Mouse (Mus musculus): ENCODE measurements around the gene Cfd.
"Not testable (repeated sequence)": the region's sequence is repeated elsewhere in the genome, so short reads cannot be mapped to it uniquely, and the experiment has no call there.

Gene Cfd

DNA sequence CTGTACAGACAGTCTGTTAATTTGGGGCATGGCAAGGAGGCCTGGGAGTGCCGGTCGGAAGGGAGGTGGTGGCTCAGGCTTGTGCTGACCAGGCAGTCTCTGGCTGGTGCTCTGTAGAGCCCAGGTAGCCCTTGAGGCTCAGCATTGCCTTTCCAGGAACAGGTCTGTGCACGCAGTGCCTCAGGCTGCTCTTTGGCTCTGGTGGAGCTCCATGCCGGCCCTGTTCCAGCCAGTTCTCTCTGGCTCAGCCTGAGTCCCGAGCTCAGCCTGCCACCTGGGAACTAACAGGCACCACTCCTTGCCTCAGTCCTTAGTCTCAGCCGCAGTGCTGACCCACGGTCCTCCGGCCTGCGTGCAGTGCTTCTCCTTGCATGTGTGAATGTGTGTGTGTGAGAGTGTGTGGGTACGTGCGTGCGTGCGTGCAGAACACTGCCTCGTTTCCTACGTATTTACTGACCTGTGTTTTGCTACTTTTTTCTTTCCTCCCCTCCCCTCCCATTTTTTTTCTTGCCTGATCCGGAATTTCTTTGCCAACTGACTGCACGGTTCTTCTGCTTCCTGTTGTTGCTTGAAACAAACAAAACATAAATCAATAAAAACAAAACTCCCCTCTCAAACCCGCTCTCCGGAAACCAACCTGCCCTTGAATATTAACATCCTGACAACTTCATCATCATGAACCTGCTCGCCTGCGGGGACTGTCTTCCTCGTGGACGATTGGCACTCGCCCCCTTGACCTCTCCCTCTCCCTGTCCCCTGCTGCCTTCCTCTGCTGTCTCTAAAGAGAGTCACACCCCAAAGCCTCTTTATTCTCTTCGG, 29.2 kb upstream of the Cfd start:
- no peak for DNase-seq (ENCODE audit: low read depth, low spot score)

GRCm38 (mm10) chr10:79862049-79862788, 28.4 kb upstream of the Cfd start:
- no peak for DNase-seq (ENCODE audit: low read depth, low spot score)

DNA sequence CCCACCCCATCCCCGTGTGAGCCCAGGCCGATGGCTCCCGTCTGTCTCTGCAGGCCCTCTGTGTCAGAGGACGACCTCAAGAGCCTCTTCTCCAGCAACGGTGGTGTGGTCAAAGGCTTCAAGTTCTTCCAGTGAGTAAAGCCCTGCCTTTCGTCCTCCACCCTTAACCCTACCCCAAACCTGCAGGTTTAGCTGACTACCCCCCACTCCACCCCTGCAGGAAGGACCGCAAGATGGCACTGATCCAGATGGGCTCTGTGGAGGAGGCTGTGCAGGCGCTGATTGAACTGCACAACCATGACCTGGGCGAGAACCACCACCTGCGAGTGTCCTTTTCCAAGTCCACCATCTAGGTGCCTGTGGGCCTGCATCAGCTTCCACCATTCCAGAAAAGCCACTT, 27.7 kb upstream of the Cfd start:
- no peak for DNase-seq (ENCODE audit: low read depth, low spot score)

DNA sequence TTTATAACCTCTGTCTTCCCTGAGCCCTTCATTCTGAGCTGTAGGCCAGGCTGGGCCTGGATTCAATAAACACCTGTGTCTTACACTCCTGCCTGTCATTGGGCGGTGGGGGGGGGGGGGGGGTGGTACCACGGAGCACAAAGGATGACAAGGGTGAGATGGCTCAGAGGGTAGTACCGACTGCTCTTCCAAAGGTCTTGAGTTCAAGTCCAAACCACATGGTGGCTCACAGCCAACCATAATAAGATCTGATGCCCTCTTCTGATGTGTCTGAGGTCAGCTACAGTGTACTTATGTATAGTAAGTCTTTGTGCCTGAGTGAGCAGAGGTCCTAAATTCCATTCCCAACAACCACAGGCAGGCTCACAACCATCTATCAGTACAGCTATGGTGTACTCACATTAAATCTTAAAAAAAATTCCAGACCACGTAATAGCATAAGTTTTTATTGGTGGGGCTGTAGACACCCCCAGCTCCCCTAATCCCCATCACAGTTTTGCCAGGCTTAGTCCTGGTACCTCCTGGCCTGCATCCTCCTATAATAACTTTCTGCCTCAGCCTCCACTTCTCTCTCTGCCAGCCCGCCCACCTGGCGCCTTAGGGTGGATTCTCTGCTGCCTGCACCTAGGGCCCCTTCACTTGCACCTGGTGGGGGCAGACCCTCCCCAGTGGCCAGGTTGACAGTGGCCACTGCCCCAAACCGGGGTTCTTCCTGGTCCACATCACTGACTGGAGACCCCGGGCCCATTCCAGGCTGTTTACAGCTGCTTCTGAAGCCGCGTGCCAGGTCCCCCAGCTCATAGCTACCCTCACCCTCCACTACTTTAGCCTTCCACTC, 26.1 kb upstream of the Cfd start:
- DNase-seq (ENCODE audit: low read depth, low spot score) = no peak

- DNase-seq (ENCODE audit: low read depth, low spot score) = no peak
Observed at GRCm38 (mm10) chr10:79865189-79865601, 25.5 kb upstream of the Cfd start.

- no peak for DNase-seq (ENCODE audit: low read depth, low spot score)
Observed at GRCm38 (mm10) chr10:79865801-79866295, 24.8 kb upstream of the Cfd start.

DNA sequence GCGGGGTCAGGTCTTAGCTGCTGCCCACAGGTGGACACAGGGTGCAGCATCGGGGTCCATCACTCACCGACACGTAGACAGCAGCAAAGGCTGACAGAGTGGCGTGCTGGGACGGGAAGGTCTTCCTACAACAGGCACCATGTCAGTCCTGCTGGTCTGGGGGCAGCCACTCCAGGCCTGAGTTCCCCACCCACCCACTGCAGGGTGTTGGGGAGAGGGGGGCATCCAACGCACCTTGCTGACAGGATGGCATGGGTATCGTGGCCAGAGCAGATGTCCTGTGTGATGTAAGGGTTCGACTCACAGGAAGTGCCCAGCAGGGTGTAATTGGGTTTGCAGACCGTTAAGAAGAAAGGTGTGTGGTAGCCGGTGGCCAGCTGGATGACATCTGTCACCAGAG, 24.1 kb upstream of the Cfd start:
- DNase-seq (ENCODE audit: low read depth, low spot score) = no peak

DNA sequence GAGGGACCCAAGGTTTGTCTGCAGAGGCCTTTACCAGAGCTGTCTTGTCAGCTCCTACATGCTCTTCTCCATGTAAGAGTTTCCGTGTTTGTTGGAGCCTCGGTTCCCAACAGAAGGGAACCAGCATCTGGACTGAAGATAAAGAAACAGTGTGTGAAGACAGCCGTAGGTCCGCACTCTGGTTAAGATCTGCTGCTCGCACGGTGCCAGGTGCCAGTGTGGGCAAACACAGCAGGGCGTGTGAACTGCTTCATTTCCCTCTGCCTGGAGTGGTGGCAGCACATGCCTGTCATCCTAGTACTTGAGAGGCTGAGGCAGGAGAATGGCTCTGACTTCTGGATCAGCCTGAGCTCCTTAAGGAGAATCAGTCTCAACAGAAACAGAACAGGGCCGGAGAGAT, 18.8 kb upstream of the Cfd start:
- DNase-seq (ENCODE audit: low read depth, low spot score) = no peak

- no peak for DNase-seq (ENCODE audit: low read depth, low spot score)
Observed at GRCm38 (mm10) chr10:79872862-79873261, 17.8 kb upstream of the Cfd start.

DNA sequence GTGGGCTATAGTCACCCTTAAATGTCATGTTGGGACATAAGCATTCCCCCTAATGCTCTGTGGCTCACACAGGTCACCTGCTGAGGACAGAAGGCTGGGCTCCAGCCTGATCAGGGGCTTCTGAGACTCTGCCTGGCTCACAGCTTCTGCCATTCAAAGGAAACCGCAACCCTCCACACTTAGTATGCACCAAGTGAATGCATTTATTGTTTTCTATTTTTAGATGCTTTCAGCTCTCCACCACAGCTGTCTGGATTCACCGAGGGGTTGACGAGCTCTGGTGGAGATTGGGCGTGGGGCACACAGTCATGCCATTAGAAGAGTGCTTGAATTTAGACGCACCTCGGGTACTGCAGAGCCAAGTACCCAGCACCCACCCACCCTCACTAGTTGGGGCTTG, 17.3 kb upstream of the Cfd start:
- no peak for DNase-seq (ENCODE audit: low read depth, low spot score)

- no peak for DNase-seq (ENCODE audit: low read depth, low spot score)
Observed at GRCm38 (mm10) chr10:79873715-79874289, 16.9 kb upstream of the Cfd start.

DNA sequence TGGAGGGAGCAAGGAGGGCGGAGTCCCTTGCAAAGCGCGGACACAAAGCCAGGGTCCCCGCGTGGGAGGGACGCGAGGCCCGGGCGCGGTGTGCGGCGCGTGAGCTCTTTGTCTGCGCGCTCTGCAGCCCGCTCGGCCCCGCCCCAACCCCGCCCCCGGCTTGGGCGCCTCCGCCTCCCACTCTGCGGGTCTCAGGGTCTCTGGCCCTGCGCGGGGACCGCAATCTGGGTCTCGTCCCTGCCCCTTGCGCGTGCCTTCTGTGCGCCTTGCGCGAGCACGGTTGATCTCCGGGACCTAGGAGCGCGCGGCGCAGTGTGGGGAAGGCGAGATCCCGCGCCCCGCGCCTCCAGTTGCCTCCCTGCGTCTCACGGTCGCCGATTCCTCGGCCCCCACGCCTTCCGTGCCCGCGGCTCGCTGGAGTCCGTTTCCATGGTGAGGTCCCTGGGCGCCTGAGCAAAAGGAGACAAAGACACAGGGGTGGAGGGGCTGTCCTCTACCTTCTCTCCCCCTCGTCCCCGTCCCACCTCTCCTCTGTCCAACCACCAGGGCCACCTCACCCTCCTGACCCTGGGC, 16.3 kb upstream of the Cfd start, which contains the start of the genes Prtn3 and Plppr3:
Prtn3 (plus strand) TSS at position 187 of the 573 bp plus-strand sequence.
Plppr3 (minus strand) TSS at position 345 of the 573 bp plus-strand sequence.
- DNase-seq (ENCODE audit: low read depth, low spot score) = no peak

GRCm38 (mm10) chr10:79877174-79877573, 13.5 kb upstream of the Cfd start:
- DNase-seq (ENCODE audit: low read depth, low spot score) = no peak

DNA sequence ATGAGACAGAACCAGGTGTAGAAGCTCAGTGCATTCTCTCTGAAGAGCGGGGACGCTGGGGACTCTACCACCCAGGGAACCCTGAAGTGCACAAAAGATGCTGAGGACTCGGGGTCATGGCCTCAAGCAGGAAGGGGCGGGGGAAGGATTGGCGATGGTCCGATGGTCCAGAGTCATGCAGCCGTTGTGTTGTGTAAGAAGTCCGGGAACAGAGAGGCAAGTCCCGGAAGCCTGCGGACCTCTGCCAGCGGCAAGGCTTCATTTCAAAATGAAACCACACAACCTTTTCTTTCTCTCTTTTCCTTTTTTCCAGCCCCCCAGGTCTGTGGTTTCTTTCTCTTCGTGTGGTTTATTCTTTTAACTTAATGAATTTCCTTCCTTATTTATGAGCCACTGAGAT, 12.9 kb upstream of the Cfd start:
- DNase-seq (ENCODE audit: low read depth, low spot score) = no peak

GRCm38 (mm10) chr10:79879527-79879926, 11.1 kb upstream of the Cfd start:
- no peak for DNase-seq (ENCODE audit: low read depth, low spot score)

DNA sequence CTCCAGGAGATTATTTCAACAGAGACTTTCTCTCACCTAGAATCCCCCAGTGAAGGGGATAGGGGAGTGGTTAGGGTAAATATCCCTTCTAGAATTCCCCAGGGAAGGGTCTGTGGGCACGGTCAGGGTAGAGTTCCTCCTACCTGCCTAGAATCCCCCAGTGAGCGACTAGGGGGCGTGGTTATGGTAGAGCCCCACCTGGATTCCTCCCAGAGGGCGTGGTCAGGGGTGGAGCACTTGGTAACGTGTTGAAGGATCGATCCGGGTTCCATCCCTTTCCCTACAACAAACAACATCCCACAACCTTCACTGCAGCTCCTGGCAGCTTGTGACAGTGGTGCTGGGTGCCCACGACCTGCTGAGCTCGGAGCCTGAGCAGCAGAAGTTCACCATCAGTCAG, 9.9 kb upstream of the Cfd start:
- DNase-seq (ENCODE audit: low read depth, low spot score) = no peak

DNA sequence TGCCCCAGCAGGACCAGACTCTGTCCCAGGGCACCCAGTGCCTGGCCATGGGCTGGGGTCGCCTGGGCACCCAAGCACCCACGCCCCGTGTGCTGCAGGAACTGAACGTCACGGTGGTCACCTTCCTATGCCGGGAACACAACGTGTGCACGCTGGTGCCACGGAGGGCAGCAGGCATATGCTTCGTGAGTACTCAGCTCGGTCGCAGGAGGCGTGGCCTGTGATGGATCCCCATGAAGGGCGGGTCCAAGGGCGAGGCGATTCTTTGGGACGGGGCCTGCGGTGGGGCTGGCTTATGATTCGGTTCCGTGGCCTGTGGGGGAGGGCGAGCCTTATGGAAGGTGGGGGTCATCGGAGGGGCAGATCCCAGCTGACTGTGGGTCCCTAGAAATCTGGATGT, 8.7 kb upstream of the Cfd start:
- no peak for DNase-seq (ENCODE audit: low read depth, low spot score)

- no peak for DNase-seq (ENCODE audit: low read depth, low spot score)
Observed at GRCm38 (mm10) chr10:79883297-79884084, 7.2 kb upstream of the Cfd start.

- no peak for DNase-seq (ENCODE audit: low read depth, low spot score)
Observed at GRCm38 (mm10) chr10:79884446-79884845, 6.2 kb upstream of the Cfd start.

DNA sequence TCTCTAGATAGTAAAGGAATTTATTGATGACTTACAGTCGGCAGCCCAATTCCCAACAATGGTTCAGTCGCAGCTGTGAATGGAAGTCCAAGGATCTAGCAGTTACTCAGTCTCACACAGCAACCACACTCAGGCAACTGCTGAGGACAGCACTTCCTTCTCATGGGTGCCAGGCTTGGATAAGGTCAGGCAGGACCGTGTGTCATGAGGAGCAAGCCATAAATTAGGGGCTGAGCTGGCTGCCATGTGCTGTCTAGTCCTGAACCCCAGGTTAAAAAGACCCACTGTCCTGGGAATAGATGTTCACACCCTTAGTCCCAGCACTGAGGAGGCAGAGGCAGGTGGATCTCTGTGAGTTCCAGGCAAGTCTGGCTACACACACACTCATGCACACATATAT, 5.7 kb upstream of the Cfd start:
- DNase-seq (ENCODE audit: low read depth, low spot score) = not testable (repeated sequence)
